Mouse (Mus musculus) G1E (cell line): ENCODE data around the gene Gm21987. TPM values are rescaled to one million over a fixed set of nuclear protein-coding genes. Genes with fewer than 3 reads are reported as not detected.

Source experiments
- ATAC-seq: 2 replicates; pipeline ENCODE4 v1.8.0; 2016; ENCODE audit warnings: mild to moderate bottlenecking; ENCODE audit not compliant: insufficient number of reproducible peaks, poor library complexity, low FRiP score, severe bottlenecking; ENCODE audit errors: extremely low read depth
- DNase-seq: peaks from one replicate; pipeline ENCODE4 v3.0.0; 2012; ENCODE audit warnings: low spot score
- H3K27me3 ChIP-seq: 2 replicates; pipeline ENCODE4 v1.6.1; 2012; ENCODE audit warnings: mild to moderate bottlenecking, low read length, inconsistent platforms; ENCODE audit not compliant: insufficient read depth
- H3K36me3 ChIP-seq: replicated peaks from 2 replicates; pipeline ENCODE3; 2012; ENCODE audit warnings: mild to moderate bottlenecking, inconsistent platforms
- H3K4me1 ChIP-seq: 2 replicates; pipeline ENCODE4 v1.6.1; 2012; ENCODE audit warnings: low read depth, low read length, inconsistent platforms, mixed read lengths; ENCODE audit not compliant: insufficient read depth
- H3K4me3 ChIP-seq: 2 replicates; pipeline ENCODE4 v1.5.1; 2012; ENCODE audit warnings: low read depth, mild to moderate bottlenecking, inconsistent platforms, low read length, moderate library complexity, mixed read lengths
- H3K9me3 ChIP-seq: replicated peaks from 2 replicates; pipeline ENCODE4 v1.6.1; 2012; ENCODE audit warnings: inconsistent platforms
- CTCF ChIP-seq: IDR thresholded peaks from 2 replicates; pipeline ENCODE4 v1.5.1; 2012; ENCODE audit warnings: low read depth, low read length, inconsistent platforms, mixed read lengths
- GATA1 ChIP-seq: IDR thresholded peaks from 2 replicates; pipeline ENCODE4 v1.6.1; 2012; ENCODE audit warnings: borderline replicate concordance, low read length, inconsistent platforms, mixed read lengths
- GATA2 ChIP-seq: IDR thresholded peaks from 2 replicates; pipeline ENCODE4 v1.6.1; 2012; ENCODE audit warnings: low read depth, low read length, inconsistent platforms, borderline replicate concordance
- POLR2AphosphoS5 ChIP-seq: IDR thresholded peaks from 2 replicates; pipeline ENCODE4 v1.6.1; 2012; ENCODE audit warnings: low read depth, low read length, inconsistent platforms; ENCODE audit not compliant: insufficient replicate concordance
- TAL1 ChIP-seq: conservative IDR thresholded peaks from 2 replicates; pipeline ENCODE4 v1.6.1; 2012; ENCODE audit warnings: low read depth, low read length, inconsistent platforms, mixed read lengths
- polyA plus RNA-seq: library from polyadenylated mRNA; stranded (reverse); fragments of >175 nt; gene quantifications from 2 replicates; pipeline ENCODE4 v1.2.3, GENCODE M21; 2012
- total RNA-seq, 2 experiments: library from RNA; stranded (forward) in 1 of 2; stranded (reverse) in 1 of 2; fragments of 200-1000 nt in 1 of 2; fragments of >200 nt in 1 of 2; fragmentation: Nextera tagmentation in 1 of 2; gene quantifications; 2 replicates each; pipeline ENCODE4 v1.2.3; 2014 to 2017

Gene Gm21987
- total and polyA plus RNA-seq, 3 experiments, result 4.7 to 1,146 TPM; not detected in 1

DNA sequence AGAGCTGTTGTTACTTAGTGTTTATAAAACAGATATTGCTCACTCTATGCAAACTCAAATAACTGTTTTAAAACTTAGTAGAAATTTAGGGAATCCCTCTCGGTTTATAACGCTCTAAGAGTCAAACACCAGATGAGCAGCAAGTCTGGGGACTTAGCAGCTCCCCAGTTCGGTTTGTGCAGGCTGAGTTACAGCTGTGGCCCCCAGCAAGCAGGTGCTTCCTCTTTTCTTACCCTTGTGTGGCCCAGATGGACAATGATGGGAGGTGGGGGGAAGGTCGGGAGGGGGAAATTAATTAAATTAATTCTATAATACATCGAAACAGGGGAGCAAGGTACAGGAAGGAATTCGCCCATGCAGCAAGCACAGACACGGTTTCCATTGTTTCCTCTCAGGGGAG is 39.2 kb upstream of the Gm21987 start:
- H3K36me3 ChIP-seq, result no peaks in the 10 kb centered on the region
- ATAC-seq (no peak), DNase-seq (no peak)
- peaks cover 37% of the 10 kb centered on the region for H3K27me3 ChIP-seq
- H3K9me3 ChIP-seq, result no peaks in the 10 kb centered on the region
- TF ChIP-seq CTCF (no peak), GATA1 (no peak), TAL1 (no peak), POLR2AphosphoS5 (no peak)
- no peak overlapping the region for H3K4me3 ChIP-seq
- peaks cover 5% of the 10 kb centered on the region for H3K4me1 ChIP-seq

DNA sequence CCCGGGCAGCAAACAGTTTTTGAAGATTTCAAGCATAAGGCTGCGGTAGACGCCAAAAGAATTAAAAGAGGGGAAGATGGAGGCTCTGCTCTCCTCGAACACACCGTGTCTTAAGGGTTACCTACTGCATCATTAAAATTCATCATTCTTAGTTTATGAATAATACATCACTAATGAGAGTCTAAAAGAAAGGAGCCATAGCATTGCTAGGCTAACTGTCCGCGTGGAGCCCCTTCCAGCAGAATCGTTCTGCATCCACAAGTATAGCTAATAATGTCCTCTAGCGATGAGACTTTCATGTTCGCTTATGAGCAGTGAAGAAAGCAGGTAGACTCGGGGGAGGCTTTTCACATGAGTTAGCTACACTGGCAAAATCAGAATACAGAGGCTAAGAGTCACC is 38.6 kb upstream of the Gm21987 start:
- ATAC-seq, result no peak
- H3K27me3 ChIP-seq, result peaks cover 37% of the 10 kb centered on the region
- no peak for TF ChIP-seq GATA2
- TF ChIP-seq POLR2AphosphoS5, result no peak
- no peak for TF ChIP-seq CTCF
- TF ChIP-seq GATA1, result no peak
- no peak for TF ChIP-seq TAL1

DNA sequence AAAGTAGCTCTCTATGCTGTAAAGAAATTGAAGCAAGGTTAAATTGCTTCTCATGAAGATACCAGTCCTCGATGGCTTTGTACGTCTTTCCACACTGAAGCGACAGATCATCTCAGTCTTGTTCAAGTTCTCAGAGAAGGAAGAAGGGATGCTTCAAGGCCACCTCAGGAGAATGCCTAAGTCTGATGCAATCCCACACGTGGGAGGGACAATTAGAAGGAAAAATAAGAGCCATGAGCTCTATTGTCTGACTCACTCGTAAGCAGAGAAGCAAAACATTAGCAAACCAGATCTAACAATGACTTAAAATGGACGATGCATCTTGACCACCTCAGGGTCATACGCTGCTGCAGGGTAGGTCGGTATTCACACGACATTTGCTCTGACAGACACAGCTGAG is 28.3 kb upstream of the Gm21987 start:
- H3K9me3 ChIP-seq, result no peaks in the 10 kb centered on the region
- ATAC-seq (no peak), DNase-seq (no peak)
- peaks cover 6% of the 10 kb centered on the region; the same call in 1 of the 2 replicates for H3K27me3 ChIP-seq
- TF ChIP-seq GATA1, result no peak
- TF ChIP-seq CTCF, result no peak
- TF ChIP-seq POLR2AphosphoS5, result no peak
- TF ChIP-seq TAL1, result no peak
- no peak for TF ChIP-seq GATA2
- peaks cover 3% of the 10 kb centered on the region; the same call in 1 of the 2 replicates for H3K4me1 ChIP-seq
- no peak overlapping the region for H3K4me3 ChIP-seq
- H3K36me3 ChIP-seq, result no peaks in the 10 kb centered on the region

More for the DNA sequence above, 38.6 kb upstream of the Gm21987 start:
- DNase-seq, result no peak
- H3K4me3 ChIP-seq, result no peak overlapping the region
- H3K4me1 ChIP-seq, result peaks cover 5% of the 10 kb centered on the region
- H3K9me3 ChIP-seq, result no peaks in the 10 kb centered on the region
- no peaks in the 10 kb centered on the region for H3K36me3 ChIP-seq

DNA sequence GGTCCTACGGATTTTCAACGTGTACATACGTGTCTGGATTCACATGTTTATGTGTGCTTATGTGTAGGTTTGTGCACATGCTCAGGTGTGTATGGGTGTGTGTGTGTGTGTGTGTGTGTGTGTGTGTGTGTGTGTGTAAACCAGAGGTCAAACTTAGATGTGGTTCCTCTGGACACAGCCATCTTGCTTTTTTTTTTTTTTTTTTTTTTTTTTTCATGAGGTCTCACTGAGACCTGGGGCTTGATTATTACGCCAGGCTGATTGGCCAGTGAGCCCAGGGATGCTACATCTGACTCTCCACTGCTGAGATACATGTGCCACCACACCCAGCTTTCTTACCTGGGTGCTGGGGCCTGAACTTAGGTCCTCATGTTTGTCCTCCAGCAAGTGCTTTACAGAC is 27.8 kb upstream of the Gm21987 start:
- Histone ChIP-seq H3K4me1 (peaks cover 3% of the 10 kb centered on the region; the same call in 1 of the 2 replicates), H3K36me3 (no peaks in the 10 kb centered on the region), H3K9me3 (no peaks in the 10 kb centered on the region), H3K27me3 (peaks cover 10% of the 10 kb centered on the region; the same call in 1 of the 2 replicates), H3K4me3 (no peak overlapping the region)
- DNase-seq (no peak), ATAC-seq (no peak)
- TF ChIP-seq CTCF, result no peak

DNA sequence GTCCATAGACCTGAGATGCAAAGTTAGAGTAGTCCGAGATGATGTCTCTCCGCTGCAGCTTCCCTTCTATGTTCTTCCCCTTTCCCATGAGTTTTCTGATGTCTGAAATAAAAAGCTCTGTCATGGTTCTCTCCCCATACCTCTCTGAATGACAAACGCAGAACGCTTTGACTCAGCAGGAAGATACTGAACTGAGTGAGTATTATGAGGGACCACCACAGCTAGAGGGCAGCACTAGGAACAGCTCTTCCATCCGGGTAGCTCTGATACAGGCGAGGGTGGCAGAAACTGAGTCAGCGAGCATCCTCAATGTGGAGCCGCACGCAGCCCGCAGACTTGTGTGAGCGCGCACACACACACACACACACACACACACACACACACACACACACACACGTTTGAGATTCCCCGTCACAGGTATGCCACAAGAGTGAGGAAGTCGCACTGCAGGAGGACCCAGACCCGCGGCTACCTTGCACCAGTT is 25.3 kb upstream of the Gm21987 start:
- ATAC-seq (no peak), DNase-seq (no peak)
- no peaks in the 10 kb centered on the region for H3K36me3 ChIP-seq
- no peak overlapping the region for H3K4me3 ChIP-seq
- peaks cover 3% of the 10 kb centered on the region; the same call in 1 of the 2 replicates for H3K4me1 ChIP-seq
- TF ChIP-seq GATA1 (no peak), TAL1 (no peak), GATA2 (no peak), CTCF (no peak), POLR2AphosphoS5 (no peak)
- H3K27me3 ChIP-seq, result peaks cover 15% of the 10 kb centered on the region; the same call in 1 of the 2 replicates
- no peaks in the 10 kb centered on the region for H3K9me3 ChIP-seq

DNA sequence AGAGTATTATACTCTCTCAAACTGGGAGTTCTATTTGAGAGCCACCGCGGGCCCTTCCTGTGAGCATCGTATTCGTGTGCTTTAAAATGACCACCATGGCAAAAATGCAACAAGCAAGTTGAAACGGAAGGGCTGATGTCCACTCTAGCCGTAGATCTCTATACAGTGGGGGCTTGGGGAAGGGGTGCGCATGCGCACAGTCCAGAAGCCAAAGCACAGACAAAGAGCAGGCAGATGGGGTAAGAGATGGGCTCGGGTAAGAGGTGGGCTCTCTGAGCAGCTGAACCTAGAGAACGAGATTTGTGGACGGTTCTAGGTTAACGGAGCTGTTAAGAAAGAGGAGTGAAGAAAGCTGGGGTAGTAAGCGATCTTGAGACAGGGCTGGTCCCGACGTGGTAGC is 22.5 kb upstream of the Gm21987 start:
- DNase-seq (no peak), ATAC-seq (no peak)
- no peaks in the 10 kb centered on the region for H3K36me3 ChIP-seq
- H3K4me1 ChIP-seq, result peaks cover 3% of the 10 kb centered on the region; the same call in 1 of the 2 replicates
- peaks cover 1% of the 10 kb centered on the region; the same call in 1 of the 2 replicates for H3K9me3 ChIP-seq
- peaks cover 15% of the 10 kb centered on the region; the same call in 1 of the 2 replicates for H3K27me3 ChIP-seq
- H3K4me3 ChIP-seq, result no peak overlapping the region
- TF ChIP-seq TAL1, result no peak
- TF ChIP-seq CTCF, result no peak
- no peak for TF ChIP-seq GATA2
- TF ChIP-seq GATA1, result no peak

DNA sequence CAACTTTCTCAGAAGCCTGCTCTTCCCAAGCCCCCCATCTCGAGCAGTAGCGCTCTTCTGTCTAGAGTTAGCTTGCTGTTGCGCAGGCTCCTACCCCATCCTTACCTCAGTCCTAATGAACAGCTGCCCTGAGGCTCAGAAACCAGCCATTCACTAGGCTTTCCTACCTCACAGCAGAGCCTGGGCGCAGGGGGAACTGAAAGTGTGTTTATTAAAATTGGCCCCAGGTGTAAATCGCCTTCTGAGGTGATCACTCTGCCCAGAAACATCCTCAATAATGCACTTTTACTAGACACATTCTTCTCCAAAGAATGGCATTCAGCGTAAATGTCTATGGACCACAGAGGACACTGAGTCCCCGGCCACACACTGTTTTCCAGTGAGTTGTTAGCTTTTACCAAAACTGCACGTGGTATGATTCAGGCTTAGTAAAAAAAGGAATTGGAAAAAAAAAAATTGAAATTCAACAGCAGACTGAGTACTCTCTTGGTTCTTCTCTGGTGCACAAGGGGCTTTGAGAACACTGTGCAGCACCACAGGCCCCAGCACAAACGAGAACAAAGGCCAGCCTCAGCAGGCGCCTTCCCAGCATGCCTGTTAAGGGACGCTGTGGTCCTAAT is 20.0 kb upstream of the Gm21987 start:
- Histone ChIP-seq H3K4me3 (no peak overlapping the region), H3K9me3 (peaks cover 2% of the 10 kb centered on the region; the same call in 1 of the 2 replicates), H3K36me3 (no peaks in the 10 kb centered on the region), H3K27me3 (peaks cover 19% of the 10 kb centered on the region; the same call in 1 of the 2 replicates), H3K4me1 (no peaks in the 10 kb centered on the region)
- no peak for ATAC-seq
- no peak for TF ChIP-seq TAL1
- no peak for TF ChIP-seq POLR2AphosphoS5
- TF ChIP-seq GATA2, result no peak
- TF ChIP-seq CTCF, result no peak
- TF ChIP-seq GATA1, result no peak
- no peak for DNase-seq
